Mouse (Mus musculus) lung, adult 18-20 months (tissue): ENCODE data around the gene Acyp1.

Experiments
- DNase-seq, 2 experiments: peaks; one replicate each; pipeline ENCODE4 v3.0.0; 2022; ENCODE audit warnings: mixed read lengths in 2 of 2

The Acyp1 gene

GRCm38 (mm10) chr12:85287809-85288485 is at the start of gene Acyp1:
Acyp1 (minus strand) TSS chr12:85288438.
- DNase-seq: no peak

DNA sequence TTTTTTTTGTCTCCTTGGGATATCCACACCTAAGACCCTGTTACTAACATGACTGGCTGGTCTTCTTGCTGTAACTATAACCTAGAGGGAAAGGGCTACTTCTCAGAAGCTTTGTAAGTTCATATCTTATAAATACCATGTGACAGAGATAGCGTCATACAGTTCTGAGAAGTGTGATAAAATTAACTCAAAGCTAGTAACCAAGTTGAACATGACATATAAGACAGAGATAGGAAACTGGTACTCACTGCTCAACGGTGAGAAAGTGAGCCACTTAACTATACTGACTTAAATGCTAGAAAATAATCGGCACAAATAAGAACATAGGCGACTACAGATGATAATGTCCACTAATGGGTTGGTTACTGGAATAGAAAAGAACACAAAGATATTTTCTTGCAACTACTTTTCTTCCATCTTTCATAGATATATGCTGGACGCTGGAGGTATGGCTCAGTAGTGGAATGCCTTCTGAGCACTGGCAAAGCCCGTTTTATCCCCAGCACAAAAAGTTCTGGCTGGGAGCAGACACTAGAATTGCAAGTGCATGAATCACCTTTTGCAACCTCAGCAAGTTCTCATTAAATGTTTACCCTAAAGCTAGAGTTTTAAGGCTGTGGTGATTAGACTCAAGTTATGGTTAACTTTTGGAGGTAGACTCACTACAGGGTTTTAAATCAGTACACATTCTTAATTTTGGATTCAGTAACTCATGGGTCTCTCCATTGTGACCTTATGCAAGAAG is 49.5 kb upstream of the Acyp1 start:
- DNase-seq: no peak

DNA sequence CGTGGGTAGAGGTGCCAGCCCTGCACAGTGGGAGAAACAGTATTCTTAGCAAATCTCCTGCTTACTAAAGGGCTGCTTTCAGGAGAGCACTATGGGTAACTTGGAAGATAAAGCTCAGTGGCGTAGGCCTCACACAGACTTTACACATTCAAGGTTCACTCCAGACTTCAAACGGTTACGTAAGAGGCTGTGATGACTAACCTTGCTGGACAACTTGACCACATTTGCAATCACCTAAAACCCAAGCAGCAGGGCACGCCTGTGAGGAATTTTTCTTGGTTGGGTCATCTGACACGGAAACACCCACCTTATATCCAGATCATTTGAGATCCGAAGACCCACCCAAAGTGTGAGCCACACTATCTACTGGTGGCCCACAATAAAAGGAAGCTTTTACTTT is 41.9 kb upstream of the Acyp1 start:
- peak; percentile 31 to 62 for DNase-seq

- no peak for DNase-seq
Observed at GRCm38 (mm10) chr12:85308651-85309050, 20.4 kb upstream of the Acyp1 start.

DNA sequence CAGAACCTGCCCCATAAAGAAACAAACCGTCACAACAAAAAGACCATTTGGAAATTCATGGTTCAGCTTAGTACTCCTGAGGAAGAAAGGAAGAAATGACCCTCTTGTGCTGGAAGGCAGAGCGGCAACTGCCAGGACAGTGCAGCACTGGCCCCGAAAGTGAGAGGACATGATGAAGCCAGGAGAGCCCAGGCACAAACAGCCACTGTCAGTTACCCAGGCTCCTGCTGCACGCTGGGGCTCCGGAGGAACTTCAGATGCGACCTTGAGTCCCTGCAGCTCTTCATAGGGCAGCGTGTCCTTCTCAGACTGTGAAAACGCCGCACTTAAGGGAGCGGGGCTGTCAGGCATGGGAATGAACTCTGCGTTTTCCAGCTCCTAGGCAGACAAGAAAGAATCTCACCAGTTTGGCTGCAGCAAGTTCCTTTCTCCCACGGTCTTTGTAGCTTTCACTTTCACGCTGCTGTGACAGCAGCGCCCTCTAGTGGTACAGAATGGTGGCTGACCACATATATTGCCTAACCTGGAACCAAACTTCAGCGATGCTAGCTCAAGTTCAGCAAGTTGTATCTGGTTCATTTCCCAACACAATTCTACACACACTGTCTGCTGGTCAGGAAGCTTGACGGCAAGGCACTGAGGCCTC is 17.1 kb upstream of the Acyp1 start:
- peak; percentile 79 to 81 for DNase-seq

DNA sequence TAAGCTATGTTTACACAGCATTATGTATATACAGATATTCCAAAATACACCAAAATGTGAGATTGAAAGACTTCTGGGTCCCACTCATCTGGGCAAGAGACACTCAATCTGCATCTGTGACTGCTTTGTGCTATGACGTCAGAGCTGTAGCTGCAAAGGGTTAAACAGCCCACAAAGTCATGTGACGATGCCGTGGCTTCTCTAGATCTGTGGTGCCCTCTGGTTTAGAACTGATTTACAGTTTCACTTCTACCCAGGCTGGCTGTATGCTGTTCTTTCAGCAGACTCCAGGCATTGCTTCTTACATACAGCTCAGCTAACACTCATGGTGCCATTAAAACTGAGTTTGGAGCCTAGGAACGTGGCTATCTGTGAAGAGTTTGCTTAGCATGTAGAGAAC is 16.5 kb upstream of the Acyp1 start:
- no peak for DNase-seq

DNA sequence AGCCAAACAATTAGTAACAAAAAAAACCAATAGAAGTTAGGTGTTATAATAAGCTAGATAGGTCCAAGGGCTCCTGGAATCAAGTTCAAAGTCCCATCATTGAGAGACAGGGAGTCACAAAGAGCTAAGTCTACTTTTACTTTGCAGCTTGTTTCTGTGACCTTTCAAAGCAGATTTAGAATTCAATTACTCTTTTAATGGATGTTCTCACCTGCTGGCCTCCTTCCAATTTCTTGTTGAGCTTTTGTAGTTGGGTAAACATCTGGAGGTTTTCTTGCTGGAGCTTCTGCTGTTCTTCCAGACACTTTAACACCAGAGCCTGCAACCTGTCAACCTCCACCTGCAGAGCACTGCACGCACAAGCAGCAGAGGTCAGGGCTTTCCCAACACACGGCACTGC is 15.0 kb upstream of the Acyp1 start:
- no peak for DNase-seq

- DNase-seq: no peak
Observed at GRCm38 (mm10) chr12:85298835-85299180, 10.6 kb upstream of the Acyp1 start.

DNA sequence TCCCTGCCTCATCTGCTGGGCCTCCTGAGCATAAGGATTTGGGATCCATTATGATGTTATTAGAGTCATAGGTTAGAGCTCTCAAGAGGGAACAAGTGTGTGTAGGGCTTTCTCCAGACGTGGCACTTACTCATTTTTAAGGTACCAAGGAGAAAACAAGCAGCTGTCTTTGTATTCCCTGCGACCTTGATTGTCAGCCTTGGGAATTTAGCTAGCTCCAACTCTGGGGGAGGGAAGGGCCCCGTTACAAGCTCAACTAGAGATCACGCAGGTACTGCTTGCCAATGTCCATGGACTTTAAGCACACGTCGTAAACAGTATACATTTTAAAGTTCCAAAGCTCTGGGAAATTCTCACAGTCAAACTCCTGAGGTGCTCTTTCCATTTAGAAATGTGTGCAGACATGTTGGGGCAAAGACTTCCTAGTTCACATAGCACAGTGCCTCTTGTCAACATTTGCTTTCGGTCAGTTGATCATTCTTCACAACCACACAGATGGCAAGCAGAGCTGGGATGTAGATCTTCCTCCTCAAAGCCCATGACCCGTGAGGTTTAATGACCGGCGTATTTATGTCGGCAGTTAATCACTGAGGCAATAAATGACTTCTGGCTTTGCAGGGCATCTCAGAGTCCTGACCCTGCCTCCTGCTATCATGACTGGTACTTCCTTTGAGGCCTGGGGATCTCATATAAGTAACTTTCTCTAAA is 10.0 kb upstream of the Acyp1 start:
- DNase-seq: no peak

- no peak for DNase-seq
Observed at GRCm38 (mm10) chr12:85297345-85297997, 9.2 kb upstream of the Acyp1 start.

- no peak for DNase-seq
Observed at GRCm38 (mm10) chr12:85296915-85297314, 8.7 kb upstream of the Acyp1 start.

DNA sequence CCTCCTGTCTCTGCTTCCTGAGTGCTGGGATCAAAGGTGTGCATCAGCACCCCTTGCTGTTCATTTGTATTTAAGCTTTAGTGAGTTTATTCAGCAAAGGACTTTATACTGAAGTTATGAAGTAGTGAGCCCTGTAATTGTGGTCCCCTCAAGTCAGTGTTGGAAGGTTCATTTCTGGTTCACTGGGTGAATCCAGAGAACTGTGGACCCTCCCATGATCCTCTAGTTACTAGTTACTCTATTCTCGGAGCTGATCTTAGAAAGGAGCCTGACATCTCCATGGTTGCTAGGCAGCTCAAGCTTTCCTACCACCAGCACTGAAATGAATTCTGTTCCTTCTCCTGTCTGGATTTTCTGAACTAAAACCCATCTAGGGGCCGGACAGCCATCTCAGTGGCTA is 7.3 kb upstream of the Acyp1 start:
- DNase-seq: no peak

DNA sequence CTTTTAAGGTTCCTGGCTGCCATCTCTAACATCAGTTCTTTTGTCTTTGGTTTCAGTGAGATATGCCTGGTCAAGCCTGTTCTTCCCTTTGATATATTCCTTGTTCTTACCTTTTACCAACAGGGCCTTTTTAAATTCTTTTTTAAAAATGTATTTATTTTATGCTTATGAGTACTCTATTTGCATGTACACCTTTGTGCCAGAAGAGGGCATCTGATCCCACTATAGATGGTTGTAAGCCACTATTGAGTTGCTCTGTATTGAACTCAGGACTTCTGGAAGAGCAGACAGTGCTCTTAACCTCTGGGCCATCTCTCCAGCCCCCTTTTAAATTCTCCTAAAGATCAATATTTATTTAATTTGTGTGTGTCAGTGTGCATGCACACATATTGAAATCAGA is 4.7 kb upstream of the Acyp1 start:
- DNase-seq: no peak

GRCm38 (mm10) chr12:85292288-85292687 is 4.0 kb upstream of the Acyp1 start:
- no peak for DNase-seq

DNA sequence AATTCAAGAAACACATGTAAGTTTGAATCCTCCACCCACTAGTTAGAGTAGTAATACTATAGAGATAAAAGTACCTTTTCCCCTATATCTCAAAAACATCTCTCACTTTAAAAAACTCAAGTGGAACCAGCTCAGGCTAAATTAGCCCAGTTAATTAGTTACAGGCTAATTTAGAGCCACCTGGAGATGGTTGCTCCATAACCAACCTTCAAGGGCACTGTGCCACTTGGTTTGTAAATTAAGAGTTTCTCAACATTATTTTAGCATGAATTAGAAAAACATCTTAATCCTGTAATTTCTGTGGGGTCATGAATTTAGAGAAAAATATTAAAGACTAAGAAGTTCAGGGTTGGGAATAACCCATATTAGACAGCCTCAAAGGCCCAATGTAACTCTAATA is 3.3 kb upstream of the Acyp1 start:
- no peak for DNase-seq

GRCm38 (mm10) chr12:85290633-85291032 is 2.4 kb upstream of the Acyp1 start:
- DNase-seq: no peak

DNA sequence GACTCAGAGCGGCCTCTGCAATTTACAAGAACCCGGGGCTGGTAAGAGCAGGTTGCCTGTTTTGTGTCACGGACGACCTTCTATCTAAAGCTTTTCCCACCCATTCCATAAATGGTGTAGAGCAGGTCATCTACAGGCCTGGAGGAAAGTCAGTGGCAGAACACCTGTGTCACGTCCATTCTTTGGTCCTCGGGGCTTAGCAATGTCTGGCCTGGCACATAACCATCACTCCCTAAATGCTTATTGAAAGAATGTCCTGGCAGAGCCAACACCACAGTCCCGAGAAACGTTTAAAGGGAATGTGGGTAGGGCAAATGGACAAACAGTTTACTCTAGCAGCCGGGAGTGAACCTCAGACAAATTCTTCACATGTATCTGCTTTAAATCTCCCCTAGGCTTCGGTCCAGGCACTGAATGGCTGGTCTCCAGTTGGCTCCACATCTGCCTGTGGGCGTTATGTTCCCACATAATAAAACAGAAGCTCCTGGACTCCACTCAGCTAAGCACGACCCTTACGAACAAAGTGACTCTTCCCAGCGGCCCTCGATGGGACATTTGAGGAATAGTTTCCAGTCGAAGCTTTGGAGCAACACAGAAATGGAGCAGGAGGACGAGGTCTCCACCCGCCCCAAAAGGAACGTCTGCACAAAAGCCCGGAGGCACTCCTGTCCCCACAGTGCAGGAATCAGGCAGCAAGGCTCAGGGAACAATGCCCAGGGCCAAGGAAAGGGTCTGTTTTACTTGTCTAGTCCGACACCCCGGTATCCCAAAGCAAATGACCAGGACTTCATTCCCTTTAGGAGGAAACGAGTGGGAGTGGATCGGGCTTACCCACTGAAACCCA is 1.1 kb upstream of the Acyp1 start:
- peak; percentile 46 to 63 for DNase-seq

GRCm38 (mm10) chr12:85288486-85289156 is 383 bp upstream of the Acyp1 start, which contains the start of gene Zc2hc1c:
Zc2hc1c (plus strand) TSS chr12:85288591.
- DNase-seq: peak; percentile 94 to 96

DNA sequence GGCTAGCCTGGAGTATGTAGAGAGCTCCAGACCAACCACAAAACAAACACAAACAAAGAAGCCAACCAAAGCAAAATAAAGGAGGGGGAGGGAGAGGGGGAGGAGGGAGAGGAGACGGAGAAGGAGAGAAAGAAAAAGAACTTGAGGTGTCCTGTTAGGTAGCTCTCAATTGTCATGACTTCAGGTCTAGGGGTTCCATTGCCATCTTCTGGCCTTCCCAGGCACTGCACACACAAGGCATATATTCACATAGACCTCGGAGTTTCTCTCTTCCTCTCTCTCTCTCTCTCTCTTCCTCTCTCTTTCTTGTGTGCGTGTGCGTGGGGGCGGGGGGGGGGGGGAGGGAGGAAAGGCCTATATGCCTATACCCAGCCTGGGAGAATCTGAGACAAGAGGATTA is 1.3 kb downstream of the Acyp1 start:
- no peak for DNase-seq

DNA sequence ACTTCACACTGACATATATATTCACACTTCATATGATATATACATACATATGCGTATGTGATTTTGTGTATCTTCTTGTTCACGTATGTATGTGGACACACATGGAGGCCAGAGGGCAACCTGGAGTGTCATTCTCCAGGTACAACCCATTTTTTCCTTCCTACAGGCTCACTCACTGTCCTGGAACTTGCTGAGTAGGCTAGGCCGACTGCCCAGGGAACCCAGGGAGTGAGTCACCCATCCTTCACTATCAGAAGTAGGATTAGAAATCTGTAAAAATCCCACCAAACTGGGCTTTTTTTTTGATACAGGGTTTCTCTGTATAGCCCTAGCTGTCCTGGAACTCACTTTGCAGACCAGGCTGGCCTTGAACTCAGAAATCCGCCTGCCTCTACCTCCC is 3.2 kb downstream of the Acyp1 start:
- no peak for DNase-seq

GRCm38 (mm10) chr12:85284331-85284730 is 3.9 kb downstream of the Acyp1 start:
- DNase-seq: no peak
